Mouse (Mus musculus) MEL (cell line): ENCODE results near the gene Fth1.
A peak's percentile ranks its signal among the peaks of the same experiment; 100 is the strongest.

Experiments
- CTCF ChIP-seq, 3 experiments: IDR thresholded peaks in 2 of 3; conservative IDR thresholded peaks in 1 of 3; 2 replicates each; pipeline ENCODE4 v1.5.1; 2011 to 2012; ENCODE audit warnings: low read length in 3 of 3, low read depth in 2 of 3, mild to moderate bottlenecking in 2 of 3, improper control_type of control experiment in 1 of 3, inconsistent platforms in 1 of 3, mixed read lengths in 1 of 3, moderate library complexity in 1 of 3; ENCODE audit not compliant: control insufficient read depth in 1 of 3, insufficient read depth in 1 of 3, poor library complexity in 1 of 3, severe bottlenecking in 1 of 3
- POLR2A ChIP-seq, 2 experiments: IDR thresholded peaks; 2 replicates each; pipeline ENCODE4 v1.6.1; 2011 to 2012; ENCODE audit warnings: low read length in 2 of 2, mild to moderate bottlenecking in 2 of 2, control low read depth in 1 of 2, improper control_type of control experiment in 1 of 2, low read depth in 1 of 2, moderate library complexity in 1 of 2; ENCODE audit not compliant: control insufficient read depth in 1 of 2, insufficient read depth in 1 of 2, poor library complexity in 1 of 2
- TBP ChIP-seq: IDR thresholded peaks from 2 replicates; pipeline ENCODE4 v1.8.0; 2011; ENCODE audit warnings: low read depth, low read length, improper control_type of control experiment
- ZMIZ1 ChIP-seq: IDR thresholded peaks from 2 replicates; pipeline ENCODE4 v1.6.1; 2012; ENCODE audit warnings: low read depth, mild to moderate bottlenecking, inconsistent platforms, low read length, improper control_type of control experiment, moderate library complexity

DNA sequence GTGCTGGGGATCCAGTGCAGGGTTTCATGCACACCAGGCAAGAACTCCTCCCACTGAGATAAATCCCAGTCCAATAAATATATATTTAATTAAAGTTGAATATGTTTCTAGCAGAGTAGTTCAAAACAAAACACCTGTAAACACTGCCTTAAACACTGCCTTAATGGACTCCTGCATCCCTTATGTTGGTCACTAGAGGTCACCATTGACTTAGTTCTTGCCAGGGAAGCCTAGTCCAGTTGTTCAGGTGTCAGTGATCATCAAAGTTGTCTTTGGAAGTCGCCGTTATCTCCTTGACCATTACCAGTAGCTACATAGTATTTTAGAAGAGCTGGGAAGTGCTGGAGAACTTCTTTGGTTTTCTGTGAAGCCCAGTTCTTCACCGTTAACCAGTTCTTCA, 19.9 kb downstream of the Fth1 start:
- TF ChIP-seq POLR2A (IDR thresholded peaks at IDR 0.05; ENCODE audit: control insufficient read depth in 1 of 2, insufficient read depth in 1 of 2, low read depth in 1 of 2, low read length in 2 of 2, poor library complexity in 1 of 2), result no peak
- no peak for TF ChIP-seq ZMIZ1
- peak; percentile 57 to 90 (median 70) for TF ChIP-seq CTCF (IDR thresholded peaks at IDR 0.05 in 2 of 3, conservative IDR thresholded peaks at IDR 0.05 in 1 of 3; ENCODE audit: control insufficient read depth in 1 of 3, insufficient read depth in 1 of 3, low read depth in 2 of 3, low read length in 3 of 3, poor library complexity in 1 of 3, severe bottlenecking in 1 of 3)
- no peak for TF ChIP-seq TBP
